Mouse (Mus musculus): ENCODE measurements at regions not wholly inside any gene's neighbourhood (a gene's known extent, or its start where the extent isn't known, plus 50 kb on each side); places are given as distances from the start of the nearest gene placed in this dataset.

DNA sequence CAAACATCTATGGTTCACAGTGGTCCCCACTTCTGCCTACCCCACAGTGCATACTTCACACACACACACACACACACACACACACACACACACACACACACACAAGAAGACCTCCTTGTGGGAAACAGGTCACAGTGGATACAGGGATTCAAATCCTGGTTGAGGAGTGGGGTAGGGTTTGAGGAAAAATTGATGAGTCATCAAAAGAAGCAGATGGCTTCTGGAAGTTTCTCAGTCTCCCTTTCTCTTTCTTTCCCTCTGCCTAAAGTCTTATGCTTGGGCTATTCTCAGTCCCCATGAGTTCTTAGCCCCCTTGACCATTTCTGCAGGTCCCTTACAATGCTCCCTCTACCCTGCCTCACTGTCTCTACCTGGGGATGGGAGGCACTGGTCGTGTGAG is 56.4 kb downstream of the Rassf10 start:
- ATAC-seq (ENCODE audit: low FRiP score) = no peak
- H3K4me3 ChIP-seq = no peak overlapping the region
- H3K36me3 ChIP-seq = no peaks in the 10 kb centered on the region
- H3K9ac ChIP-seq = no peak overlapping the region
- no peak overlapping the region for H3K4me2 ChIP-seq
- WGBS = 95% methylated on average over 1 of the region's 1 CpGs
- no peaks in the 10 kb centered on the region for H3K4me1 ChIP-seq (replicated peaks)
- no peaks in the 10 kb centered on the region for H3K27me3 ChIP-seq
- no peak overlapping the region for H3K27ac ChIP-seq
- no peaks in the 10 kb centered on the region for H3K9me3 ChIP-seq

DNA sequence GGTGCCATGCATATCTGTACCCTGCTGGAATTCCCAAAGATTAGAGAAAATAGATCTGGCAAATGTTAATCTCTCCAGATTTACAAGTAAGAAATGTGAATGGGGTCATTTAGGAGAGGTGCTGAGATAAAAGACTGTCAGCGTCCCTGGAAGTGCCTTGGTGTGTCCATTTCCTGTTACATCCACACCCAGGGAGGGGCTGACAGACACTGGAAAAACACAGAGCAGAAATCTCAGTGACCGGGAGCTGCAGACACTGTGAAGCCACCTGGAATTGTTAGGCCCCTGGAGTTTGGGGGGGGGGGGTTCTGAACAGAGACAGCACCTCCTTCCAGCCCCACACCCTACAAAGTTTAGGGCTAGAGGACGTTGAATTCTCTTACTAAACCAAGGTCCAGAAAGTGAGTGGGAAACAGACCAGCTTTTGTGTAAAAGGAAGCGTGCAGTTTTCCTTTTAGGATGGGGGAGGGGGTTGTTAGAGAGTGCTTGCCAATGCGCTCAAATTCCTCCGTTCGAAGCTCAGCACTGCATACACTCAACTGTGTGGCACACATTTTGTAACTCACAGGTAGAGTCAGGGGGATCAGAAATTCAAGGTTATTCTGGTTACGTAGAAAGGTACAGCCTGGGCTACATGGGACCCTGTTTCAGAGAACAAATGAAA is 63.5 kb downstream of the Rassf10 start:
- Histone ChIP-seq H3K4me1 (replicated peaks) (no peaks in the 10 kb centered on the region), H3K4me3 (no peak overlapping the region), H3K36me3 (no peaks in the 10 kb centered on the region), H3K27me3 (no peaks in the 10 kb centered on the region), H3K9ac (no peak overlapping the region), H3K9me3 (no peaks in the 10 kb centered on the region), H3K27ac (no peak overlapping the region), H3K4me2 (no peak overlapping the region)
- 55% methylated on average over 8 of the region's 8 CpGs for WGBS
- no peak for ATAC-seq (ENCODE audit: low FRiP score)

DNA sequence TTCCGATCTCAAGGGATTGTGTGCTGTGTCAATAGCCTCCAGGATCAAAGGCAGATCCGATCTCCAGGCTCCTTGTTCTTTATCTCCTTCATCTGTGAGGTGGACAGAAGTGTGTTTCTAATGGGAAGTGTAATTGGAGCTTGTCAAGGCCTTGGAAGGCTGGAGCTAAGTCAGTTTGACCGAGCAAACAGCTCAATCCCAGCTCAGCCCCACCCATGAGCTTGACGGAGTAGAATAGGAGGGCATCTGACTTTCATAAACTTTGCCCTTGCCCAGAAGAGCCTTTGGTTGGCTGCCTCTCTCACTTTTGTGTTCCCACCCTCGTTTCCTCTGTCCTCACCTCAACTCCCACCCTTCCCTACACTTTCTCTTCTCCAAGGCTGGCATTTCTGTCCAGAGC is 67.7 kb downstream of the Rassf10 start:
- Histone ChIP-seq H3K4me2 (no peak overlapping the region), H3K36me3 (no peaks in the 10 kb centered on the region), H3K27ac (no peak overlapping the region), H3K27me3 (no peaks in the 10 kb centered on the region), H3K4me1 (replicated peaks) (no peaks in the 10 kb centered on the region), H3K4me3 (no peak overlapping the region), H3K9ac (no peak overlapping the region), H3K9me3 (no peaks in the 10 kb centered on the region)
- WGBS = 68% methylated on average over 5 of the region's 5 CpGs
- no peak for ATAC-seq (ENCODE audit: low FRiP score)

DNA sequence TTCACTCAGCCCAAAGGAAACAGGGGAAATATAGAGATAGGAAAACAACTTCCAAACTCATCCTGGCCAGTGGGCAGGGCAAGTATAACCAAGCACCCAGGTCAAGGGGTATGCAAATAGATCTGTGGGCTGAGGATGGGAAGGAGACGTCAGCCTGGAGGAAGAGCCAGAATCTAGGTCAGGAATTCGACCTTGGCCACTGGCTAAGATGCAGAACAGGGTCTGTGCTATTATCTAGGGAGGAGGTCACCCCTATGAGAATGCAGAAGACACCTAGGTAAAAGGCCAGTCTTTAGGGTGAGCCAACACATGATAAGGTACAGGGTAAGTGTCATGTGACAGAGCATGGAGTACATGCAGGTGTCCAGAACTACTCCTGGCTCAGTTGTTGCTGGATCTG is 68.8 kb downstream of the Rassf10 start:
- Histone ChIP-seq H3K4me1 (replicated peaks) (no peaks in the 10 kb centered on the region), H3K27ac (no peak overlapping the region), H3K4me3 (no peak overlapping the region), H3K4me2 (no peak overlapping the region), H3K9ac (no peak overlapping the region), H3K36me3 (no peaks in the 10 kb centered on the region), H3K27me3 (no peaks in the 10 kb centered on the region), H3K9me3 (no peaks in the 10 kb centered on the region)
- WGBS = 35% methylated on average over 2 of the region's 2 CpGs
- no peak for ATAC-seq (ENCODE audit: low FRiP score)

DNA sequence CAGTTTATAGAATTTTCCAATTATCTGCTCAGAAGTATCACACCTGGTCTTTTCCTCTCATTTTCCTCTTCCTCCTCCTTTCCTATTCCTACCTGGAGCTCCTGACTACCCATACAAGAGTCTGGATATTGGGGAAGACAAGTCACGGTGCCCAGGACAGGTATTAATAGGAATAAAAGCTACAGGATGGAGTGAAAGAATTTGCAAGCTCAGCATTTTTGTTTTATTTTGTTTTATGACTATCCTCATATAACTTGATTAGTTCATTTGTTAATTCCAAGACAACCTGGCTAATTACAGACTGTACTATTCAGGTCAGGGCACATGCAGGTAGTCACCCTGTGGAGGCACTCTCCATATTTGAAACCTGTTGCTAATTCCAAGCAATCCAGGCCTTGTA is 72.0 kb downstream of the Rassf10 start:
- Histone ChIP-seq H3K27ac (no peak overlapping the region), H3K9ac (no peak overlapping the region), H3K36me3 (no peaks in the 10 kb centered on the region), H3K4me3 (no peak overlapping the region), H3K9me3 (no peaks in the 10 kb centered on the region), H3K4me2 (no peak overlapping the region), H3K27me3 (no peaks in the 10 kb centered on the region), H3K4me1 (replicated peaks) (no peaks in the 10 kb centered on the region)
- WGBS = 88% methylated on average over 1 of the region's 1 CpGs
- ATAC-seq (ENCODE audit: low FRiP score) = no peak

DNA sequence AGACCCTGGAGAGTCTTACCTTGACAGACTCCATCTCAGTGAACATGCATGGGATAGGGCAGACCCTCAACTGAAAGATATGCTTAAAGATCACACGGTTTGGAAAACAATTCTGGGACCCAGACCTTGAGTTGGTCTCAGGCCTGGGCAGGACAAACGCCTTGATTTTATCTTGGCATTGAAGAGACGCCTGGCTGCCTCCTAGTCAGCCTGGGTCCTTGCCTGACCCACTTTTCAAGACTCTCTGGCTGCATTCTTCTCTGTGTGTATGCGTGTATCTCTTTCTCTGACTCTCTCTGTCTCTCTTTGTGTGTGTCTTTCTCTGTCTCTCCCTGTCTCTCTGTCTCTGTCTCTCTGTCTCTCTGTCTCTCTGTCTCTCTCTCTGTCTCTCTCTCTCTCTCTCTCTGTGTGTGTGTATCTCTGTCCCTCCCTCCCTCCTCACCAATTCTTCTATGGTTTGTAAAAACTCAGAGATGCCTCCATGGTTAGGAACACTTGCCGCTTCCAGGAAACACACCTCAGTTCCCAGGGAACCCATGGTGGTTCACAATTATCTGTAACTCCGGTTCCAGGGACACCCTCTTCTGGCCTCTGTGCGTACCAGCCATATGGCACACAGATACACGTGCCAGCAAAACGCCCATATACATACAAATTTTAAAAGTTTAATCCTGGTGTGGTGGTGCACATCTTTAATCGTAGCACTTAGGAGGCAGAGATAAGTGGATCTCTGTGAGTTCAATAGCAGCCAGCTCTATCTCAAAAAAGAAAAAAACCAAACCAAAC is 72.7 kb downstream of the Rassf10 start:
- H3K4me3 ChIP-seq = no peak overlapping the region
- WGBS = 89% methylated on average over 10 of the region's 10 CpGs
- no peaks in the 10 kb centered on the region for H3K36me3 ChIP-seq
- H3K4me1 ChIP-seq (replicated peaks) = no peaks in the 10 kb centered on the region
- no peaks in the 10 kb centered on the region for H3K27me3 ChIP-seq
- H3K9me3 ChIP-seq = no peaks in the 10 kb centered on the region
- H3K4me2 ChIP-seq = no peak overlapping the region
- no peak overlapping the region for H3K9ac ChIP-seq
- no peak for ATAC-seq (ENCODE audit: low FRiP score)
- H3K27ac ChIP-seq = no peak overlapping the region

DNA sequence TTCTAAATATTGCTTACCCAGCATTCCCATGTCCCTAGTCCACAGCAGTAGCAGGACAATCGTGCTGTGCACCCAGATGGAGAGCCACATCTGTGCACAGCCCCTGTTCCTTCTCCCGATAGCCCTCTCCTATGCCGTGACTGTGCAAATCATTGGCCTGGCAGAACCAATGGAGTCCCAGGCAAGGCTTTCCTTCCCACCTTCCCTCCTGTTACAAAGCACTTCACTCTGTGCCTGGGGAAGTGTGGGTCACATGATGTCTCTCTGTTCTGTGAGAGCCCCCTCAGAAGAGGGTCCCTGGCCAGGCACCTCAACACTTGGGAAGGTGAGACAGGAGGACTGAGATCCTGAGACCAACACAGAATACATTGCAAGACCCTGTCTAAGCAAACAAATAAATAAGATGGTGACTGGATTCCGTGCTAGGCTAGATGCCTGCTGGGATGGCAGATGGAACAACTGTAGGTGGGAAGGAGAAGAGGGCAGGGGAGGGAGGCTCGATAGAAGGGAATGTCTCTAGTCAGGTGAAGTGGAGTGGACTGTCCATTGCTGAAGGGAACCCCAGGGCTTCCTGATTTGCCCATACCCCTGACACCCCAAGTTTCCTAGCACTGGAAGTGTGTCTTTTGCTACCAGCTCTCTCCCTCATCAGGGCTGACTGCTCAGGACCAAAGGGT is 73.5 kb downstream of the Rassf10 start:
- no peak overlapping the region for H3K4me2 ChIP-seq
- ATAC-seq (ENCODE audit: low FRiP score) = no peak
- WGBS = 70% methylated on average over 5 of the region's 5 CpGs

DNA sequence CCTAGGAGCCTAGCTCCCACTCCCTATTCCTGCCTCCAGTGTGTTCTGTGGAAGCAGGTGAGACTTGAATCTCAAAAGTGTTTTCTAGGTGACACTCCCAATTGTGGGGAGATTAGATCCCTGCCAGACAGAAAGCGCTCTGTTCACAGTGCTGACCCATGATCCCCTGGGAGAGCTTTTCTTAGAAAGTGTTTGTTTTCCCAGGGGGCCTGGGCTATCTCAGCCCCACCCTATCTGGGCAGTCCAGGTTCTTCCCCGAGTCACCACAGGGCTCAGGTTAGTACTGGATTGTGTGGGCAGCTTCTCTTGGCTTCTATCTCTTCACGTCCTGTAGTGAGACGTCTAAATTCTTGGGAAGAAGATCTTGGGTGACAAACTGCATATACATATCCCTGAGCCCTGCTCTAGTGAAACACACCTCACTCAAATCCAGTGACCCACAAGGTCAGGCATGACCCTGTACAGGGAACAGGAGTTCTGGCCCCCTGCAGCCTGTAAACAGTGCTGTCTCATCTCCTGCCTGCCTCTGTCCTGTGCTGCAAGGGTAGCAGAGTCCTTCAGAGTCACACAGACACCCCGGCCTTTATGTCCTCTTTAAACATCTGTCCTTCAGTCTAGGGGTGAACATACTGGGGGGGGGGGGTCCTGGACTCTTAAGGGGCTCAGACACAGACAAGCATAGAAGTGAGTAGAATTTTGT is 76.4 kb downstream of the Rassf10 start:
- H3K9ac ChIP-seq = no peak overlapping the region
- no peaks in the 10 kb centered on the region for H3K36me3 ChIP-seq
- H3K4me3 ChIP-seq = no peak overlapping the region
- no peak overlapping the region for H3K27ac ChIP-seq
- no peak for ATAC-seq (ENCODE audit: low FRiP score)
- no peak overlapping the region for H3K4me2 ChIP-seq
- H3K4me1 ChIP-seq (replicated peaks) = no peaks in the 10 kb centered on the region
- H3K9me3 ChIP-seq = no peaks in the 10 kb centered on the region
- H3K27me3 ChIP-seq = no peaks in the 10 kb centered on the region
- 57% methylated on average over 5 of the region's 5 CpGs for WGBS

More for the DNA sequence above, 73.5 kb downstream of the Rassf10 start:
- H3K9me3 ChIP-seq = no peaks in the 10 kb centered on the region
- no peaks in the 10 kb centered on the region for H3K27me3 ChIP-seq
- H3K4me1 ChIP-seq (replicated peaks) = no peaks in the 10 kb centered on the region
- H3K4me3 ChIP-seq = no peak overlapping the region
- no peak overlapping the region for H3K9ac ChIP-seq
- no peaks in the 10 kb centered on the region for H3K36me3 ChIP-seq
- no peak overlapping the region for H3K27ac ChIP-seq

DNA sequence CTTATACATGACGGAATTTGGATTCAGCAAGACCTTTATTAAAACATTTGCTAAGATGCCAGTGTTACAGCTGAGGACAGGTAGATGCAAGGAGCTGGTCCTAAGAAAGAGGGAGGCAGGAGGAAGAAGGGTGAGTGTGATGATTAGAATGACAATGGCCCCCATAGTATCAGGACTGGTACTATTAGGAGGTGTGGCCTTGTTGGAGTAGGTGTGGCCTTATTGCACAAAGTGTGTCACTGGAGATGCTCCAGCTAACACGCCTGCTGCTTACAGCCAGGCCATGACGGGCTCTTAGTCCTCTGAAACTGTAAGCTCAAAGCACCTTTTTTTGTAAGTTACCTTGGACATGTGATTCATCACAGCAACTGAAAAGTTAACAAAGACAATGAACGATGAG is 82.0 kb downstream of the Rassf10 start:
- Histone ChIP-seq H3K27me3 (no peaks in the 10 kb centered on the region), H3K4me2 (no peak overlapping the region), H3K4me1 (replicated peaks) (no peaks in the 10 kb centered on the region), H3K36me3 (no peaks in the 10 kb centered on the region), H3K4me3 (no peak overlapping the region), H3K27ac (no peak overlapping the region), H3K9ac (no peak overlapping the region), H3K9me3 (no peaks in the 10 kb centered on the region)
- WGBS = 86% methylated on average over 4 of the region's 4 CpGs
- no peak for ATAC-seq (ENCODE audit: low FRiP score)

DNA sequence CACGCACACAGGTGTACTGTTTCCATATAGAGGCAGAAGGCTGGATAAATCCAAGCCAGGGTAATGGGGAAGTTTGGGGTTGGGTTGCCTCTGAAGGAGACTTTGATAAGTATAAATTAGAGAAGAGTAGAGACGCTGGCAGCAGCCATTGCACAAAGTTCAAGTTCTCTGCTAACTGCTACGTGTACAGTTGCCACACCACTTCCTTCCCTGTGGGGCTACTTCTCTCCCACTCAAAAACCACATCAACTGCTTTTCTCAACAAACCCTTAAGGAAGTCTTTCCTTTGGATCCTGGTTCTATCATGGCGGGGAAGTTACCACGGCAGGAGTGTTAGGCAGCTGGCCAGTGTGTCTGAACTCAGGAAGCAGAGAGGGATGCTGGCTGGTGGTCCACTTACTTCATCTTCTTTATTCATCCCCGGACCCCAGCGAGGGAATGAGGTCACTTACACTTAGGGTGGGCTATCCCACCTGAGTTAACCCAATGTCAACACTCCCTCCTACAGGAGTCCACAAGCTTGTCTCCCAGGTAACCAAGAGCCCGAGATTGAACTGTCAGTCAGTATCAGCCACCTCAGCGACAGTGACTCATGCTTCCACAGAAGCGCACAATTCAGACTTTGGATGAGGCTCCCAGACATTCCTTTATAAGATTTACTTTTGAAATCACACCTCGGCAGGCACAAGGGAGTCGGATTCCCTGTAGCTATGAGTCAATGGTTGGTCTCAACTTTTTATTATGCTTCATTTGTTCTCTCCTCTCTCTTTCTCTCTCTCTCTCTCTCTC is 84.3 kb downstream of the Rassf10 start:
- H3K27me3 ChIP-seq = 0 out of 2 replicates have a peak, but pooled peaks cover 3% of the 10 kb centered on the region
- no peak overlapping the region for H3K4me3 ChIP-seq
- no peak overlapping the region for H3K27ac ChIP-seq
- H3K4me2 ChIP-seq = no peak overlapping the region
- no peaks in the 10 kb centered on the region for H3K4me1 ChIP-seq (replicated peaks)
- WGBS = 83% methylated on average over 12 of the region's 12 CpGs
- H3K9me3 ChIP-seq = no peaks in the 10 kb centered on the region
- no peak for ATAC-seq (ENCODE audit: low FRiP score)
- no peak overlapping the region for H3K9ac ChIP-seq
- H3K36me3 ChIP-seq = no peaks in the 10 kb centered on the region

DNA sequence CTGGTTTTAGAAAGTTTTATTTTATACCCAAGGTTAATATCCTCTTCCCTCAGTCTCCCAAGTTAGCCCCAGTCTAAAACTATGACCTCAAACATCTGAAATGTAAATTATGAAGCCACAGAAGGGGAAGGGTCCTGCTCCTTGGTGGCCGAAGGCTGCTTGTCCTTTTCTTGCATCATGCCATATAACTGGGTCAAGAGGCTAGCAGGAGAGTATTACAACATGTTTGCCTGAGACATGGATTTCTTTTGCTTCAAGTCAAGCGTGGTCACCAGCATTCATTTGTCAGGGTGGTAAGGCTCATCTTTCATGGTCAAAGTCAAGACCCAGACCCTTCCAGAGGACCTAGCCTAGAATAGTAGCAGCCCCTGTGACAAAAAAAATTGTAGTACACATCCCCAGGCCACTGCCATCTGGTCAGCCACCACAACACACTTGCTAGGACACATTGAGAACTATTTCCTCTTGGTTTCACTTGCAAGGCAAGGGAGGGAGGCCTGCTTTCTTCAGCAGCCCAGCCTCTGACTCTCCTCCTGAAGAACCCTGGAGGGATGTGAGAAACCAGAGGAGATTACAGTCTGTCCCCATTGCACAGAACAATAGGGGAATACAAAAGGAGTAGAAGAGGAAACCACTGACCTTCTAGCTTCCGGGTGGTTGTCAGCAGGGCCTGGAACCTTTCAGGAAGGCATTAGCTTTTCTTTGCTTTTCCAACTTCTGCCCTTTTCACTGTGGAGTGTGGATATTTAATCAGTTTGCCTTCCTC is 85.3 kb downstream of the Rassf10 start:
- Histone ChIP-seq H3K9ac (no peak overlapping the region), H3K27me3 (0 out of 2 replicates have a peak, but pooled peaks cover 3% of the 10 kb centered on the region), H3K9me3 (no peaks in the 10 kb centered on the region), H3K36me3 (no peaks in the 10 kb centered on the region), H3K4me3 (no peak overlapping the region), H3K27ac (no peak overlapping the region), H3K4me2 (no peak overlapping the region), H3K4me1 (replicated peaks) (no peaks in the 10 kb centered on the region)
- no peak for ATAC-seq (ENCODE audit: low FRiP score)
- 65% methylated on average over 3 of the region's 3 CpGs for WGBS
